Mouse (Mus musculus) kidney, embryonic 14.5 days (tissue): ENCODE results near the gene Lrrc40. TPM values are rescaled to one million over a fixed set of nuclear protein-coding genes. Genes with fewer than 3 reads are reported as not detected.

Experiments used
- ATAC-seq: fragments of 200-750 bp; cut with Nextera tagmentation; 2 replicates; pipeline ENCODE4 v1.8.0; 2017; ENCODE audit warnings: moderate number of reproducible peaks, mild to moderate bottlenecking, moderate TSS enrichment, moderate library complexity; ENCODE audit not compliant: low FRiP score, low TSS enrichment
- H3K27ac ChIP-seq: fragments of 300-500 bp; sonication (generic); 2 replicates; pipeline ENCODE4 v1.5.1; 2014; ENCODE audit warnings: low read depth, mild to moderate bottlenecking, low read length, moderate library complexity, mixed read lengths
- H3K27me3 ChIP-seq: fragments of 300-500 bp; sonication (generic); 2 replicates; pipeline ENCODE4 v1.6.1; 2014; ENCODE audit warnings: mild to moderate bottlenecking, low read length; ENCODE audit not compliant: control insufficient read depth, insufficient read depth
- H3K36me3 ChIP-seq: fragments of 300-500 bp; sonication (generic); 2 replicates; pipeline ENCODE4 v1.6.1; 2014; ENCODE audit warnings: low read length, mixed read lengths; ENCODE audit not compliant: control insufficient read depth, insufficient read depth
- H3K4me1 ChIP-seq: fragments of 300-500 bp; sonication (generic); 2 replicates; pipeline ENCODE4 v1.6.1; 2014; ENCODE audit warnings: low read length, mixed read lengths; ENCODE audit not compliant: control insufficient read depth, insufficient read depth
- H3K4me2 ChIP-seq: fragments of 300-500 bp; sonication (generic); replicated peaks from 2 replicates; pipeline ENCODE4 v1.6.1; 2014; ENCODE audit warnings: low read depth, mild to moderate bottlenecking, low read length
- H3K4me3 ChIP-seq: fragments of 300-500 bp; sonication (generic); 2 replicates; pipeline ENCODE4 v1.5.1; 2014; ENCODE audit warnings: mild to moderate bottlenecking, low read length
- H3K9ac ChIP-seq: fragments of 300-500 bp; sonication (generic); 2 replicates; pipeline ENCODE4 v1.6.1; 2014; ENCODE audit warnings: low read depth, mild to moderate bottlenecking, low read length, moderate library complexity
- H3K9me3 ChIP-seq: fragments of 300-500 bp; sonication (generic); 2 replicates; pipeline ENCODE4 v1.6.1; 2016; ENCODE audit warnings: low read length; ENCODE audit not compliant: control insufficient read depth
- WGBS: fragments of 180-500 bp; shearing (Covaris S2); extraction: QIAGEN DNeasy Blood & Tissue Kit; methylation state at CpG from one replicate; pipeline ENCODE4 v1.1.7; 2014; 5-methylcytosine and 5-hydroxymethylcytosine counted together
- polyA plus RNA-seq: library from polyadenylated mRNA; unstranded; fragments of >200 nt; fragmentation: Nextera tagmentation; extraction: Ambion mirVana; gene quantifications from 2 replicates; pipeline ENCODE4 v1.2.1, GENCODE M21; 2014

The Lrrc40 gene
- polyA plus RNA-seq: 52.7 and 66.5 TPM in 2 replicates

- peak within 1 kb of the TSS; percentile 89 for H3K9ac ChIP-seq
- H3K27ac ChIP-seq: peak within 1 kb of the TSS; percentile 83
- H3K4me2 ChIP-seq: peak within 1 kb of the TSS; percentile 56
- ATAC-seq: peak; percentile 97
- H3K27me3 ChIP-seq: no peaks in the 10 kb centered on the region
- under 1% methylated on average over 55 of the region's 55 CpGs for WGBS
- no peaks in the 10 kb centered on the region for H3K9me3 ChIP-seq
- peaks cover 10% of the 10 kb centered on the region for H3K4me1 ChIP-seq
- H3K36me3 ChIP-seq: no peaks in the 10 kb centered on the region
- peak within 1 kb of the TSS; percentile 63 for H3K4me3 ChIP-seq
Measured at GRCm38 (mm10) chr3:158036329-158036988, at the start of gene Lrrc40, which contains the start of gene Srsf11. TSS of gene Lrrc40 (plus strand) at chr3:158036662. TSS of gene Srsf11 (minus strand) at chr3:158036639.

- no peak for ATAC-seq
- Histone ChIP-seq H3K9me3 (no peaks in the 10 kb centered on the region), H3K4me3 (no peak overlapping the region), H3K4me2 (no peak overlapping the region), H3K4me1 (no peaks in the 10 kb centered on the region), H3K27me3 (no peaks in the 10 kb centered on the region), H3K36me3 (peaks cover 27% of the 10 kb centered on the region), H3K9ac (no peak overlapping the region), H3K27ac (no peak overlapping the region)
Measured at GRCm38 (mm10) chr3:157993322-157993721, 43.1 kb upstream of the Lrrc40 start.

GRCm38 (mm10) chr3:157995726-157996125 is 40.7 kb upstream of the Lrrc40 start:
- no peak for ATAC-seq
- Histone ChIP-seq H3K27ac (no peak overlapping the region), H3K36me3 (peaks cover 18% of the 10 kb centered on the region; the same call in 1 of the 2 replicates), H3K4me2 (no peak overlapping the region), H3K9ac (no peak overlapping the region), H3K4me3 (no peak overlapping the region), H3K4me1 (no peaks in the 10 kb centered on the region), H3K9me3 (no peaks in the 10 kb centered on the region), H3K27me3 (no peaks in the 10 kb centered on the region)
- 90% methylated on average over 2 of the region's 2 CpGs for WGBS

DNA sequence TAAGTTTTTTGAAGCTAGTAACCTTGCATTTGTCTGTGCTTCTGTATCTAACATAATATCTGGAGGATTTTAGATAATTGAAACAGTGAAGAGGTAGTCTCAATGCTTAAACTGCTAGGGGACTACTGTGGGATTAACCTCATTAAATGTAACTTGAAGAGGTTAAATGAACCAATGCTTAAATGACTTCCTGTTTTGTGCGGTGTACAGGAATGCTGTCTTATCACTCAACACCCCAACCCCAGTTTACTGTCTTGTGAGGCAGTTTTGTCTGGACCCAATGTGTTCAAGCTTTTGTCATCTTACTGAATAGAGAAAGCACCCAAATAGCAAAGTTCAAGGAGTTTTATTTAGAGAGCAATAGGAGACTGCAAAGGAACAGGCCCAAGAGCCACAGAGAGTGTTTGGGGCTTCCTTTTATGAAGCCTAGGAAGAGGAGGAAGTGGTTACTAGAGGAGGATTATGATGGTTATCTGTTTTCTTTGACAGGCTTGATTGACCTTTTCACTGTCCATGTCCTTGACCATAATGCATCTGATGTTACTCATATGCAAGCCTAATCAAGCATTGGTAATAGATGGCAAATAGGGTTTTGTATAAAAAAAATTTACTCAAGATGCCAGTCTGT is 37.6 kb upstream of the Lrrc40 start:
- H3K9ac ChIP-seq: no peak overlapping the region
- peaks cover 30% of the 10 kb centered on the region; the same call in 1 of the 2 replicates for H3K36me3 ChIP-seq
- H3K4me1 ChIP-seq: no peaks in the 10 kb centered on the region
- no peak for ATAC-seq
- WGBS: 56% methylated on average over 1 of the region's 1 CpGs
- no peak overlapping the region for H3K27ac ChIP-seq
- H3K9me3 ChIP-seq: no peaks in the 10 kb centered on the region
- no peak overlapping the region for H3K4me2 ChIP-seq
- no peaks in the 10 kb centered on the region for H3K27me3 ChIP-seq
- no peak overlapping the region for H3K4me3 ChIP-seq

- H3K9me3 ChIP-seq: no peaks in the 10 kb centered on the region
- no peak overlapping the region for H3K9ac ChIP-seq
- H3K4me3 ChIP-seq: no peak overlapping the region
- no peaks in the 10 kb centered on the region for H3K4me1 ChIP-seq
- WGBS: 73% methylated on average over 1 of the region's 1 CpGs
- no peaks in the 10 kb centered on the region for H3K27me3 ChIP-seq
- no peak overlapping the region for H3K4me2 ChIP-seq
- ATAC-seq: no peak
- peaks cover 58% of the 10 kb centered on the region for H3K36me3 ChIP-seq
- H3K27ac ChIP-seq: no peak overlapping the region
Measured at GRCm38 (mm10) chr3:158008647-158009046, 27.8 kb upstream of the Lrrc40 start.

DNA sequence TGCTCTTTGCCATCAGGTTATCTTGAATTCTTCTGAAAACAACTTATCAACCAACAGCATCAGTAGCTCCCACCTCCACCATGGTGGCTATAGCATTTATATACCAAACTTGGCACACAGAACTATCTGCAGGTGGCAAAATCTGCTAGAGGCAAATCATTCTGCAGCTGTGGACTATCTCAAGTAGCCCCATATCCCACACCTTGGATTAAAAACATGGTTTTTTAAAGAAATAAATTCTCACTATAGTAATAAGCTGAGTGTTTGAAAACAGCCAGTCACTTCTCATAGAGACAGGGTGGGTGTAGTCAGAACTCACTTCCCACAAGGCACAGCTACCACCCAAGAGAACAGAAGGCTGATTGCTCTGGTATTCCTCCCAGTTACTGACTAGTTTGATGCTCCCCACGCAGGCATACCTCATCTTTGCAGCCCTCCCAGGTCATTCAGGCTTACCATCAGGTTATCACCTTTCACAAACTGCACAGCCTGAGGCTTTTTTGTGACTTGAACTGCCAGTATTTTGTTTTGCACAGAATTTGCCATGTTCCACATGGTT is 26.6 kb upstream of the Lrrc40 start:
- Histone ChIP-seq H3K4me3 (no peak overlapping the region), H3K27ac (no peak overlapping the region), H3K9ac (no peak overlapping the region), H3K9me3 (no peaks in the 10 kb centered on the region), H3K27me3 (no peaks in the 10 kb centered on the region), H3K4me2 (no peak overlapping the region), H3K36me3 (peaks cover 60% of the 10 kb centered on the region), H3K4me1 (no peaks in the 10 kb centered on the region)
- no peak for ATAC-seq
- WGBS: 29% methylated on average over 1 of the region's 1 CpGs

GRCm38 (mm10) chr3:158031371-158031925 is 5.0 kb upstream of the Lrrc40 start:
- H3K4me3 ChIP-seq: peak overlapping the region; percentile 93
- H3K27ac ChIP-seq: peak overlapping the region; percentile 94
- peaks cover 3% of the 10 kb centered on the region; the same call in 1 of the 2 replicates for H3K4me1 ChIP-seq
- peak overlapping the region; percentile 68 for H3K4me2 ChIP-seq
- no peaks in the 10 kb centered on the region for H3K27me3 ChIP-seq
- H3K9me3 ChIP-seq: no peaks in the 10 kb centered on the region
- peak; percentile 94 for ATAC-seq
- under 1% methylated on average over 56 of the region's 61 CpGs for WGBS
- H3K36me3 ChIP-seq: peaks cover 5% of the 10 kb centered on the region; the same call in 1 of the 2 replicates
- H3K9ac ChIP-seq: peak overlapping the region; percentile 94

DNA sequence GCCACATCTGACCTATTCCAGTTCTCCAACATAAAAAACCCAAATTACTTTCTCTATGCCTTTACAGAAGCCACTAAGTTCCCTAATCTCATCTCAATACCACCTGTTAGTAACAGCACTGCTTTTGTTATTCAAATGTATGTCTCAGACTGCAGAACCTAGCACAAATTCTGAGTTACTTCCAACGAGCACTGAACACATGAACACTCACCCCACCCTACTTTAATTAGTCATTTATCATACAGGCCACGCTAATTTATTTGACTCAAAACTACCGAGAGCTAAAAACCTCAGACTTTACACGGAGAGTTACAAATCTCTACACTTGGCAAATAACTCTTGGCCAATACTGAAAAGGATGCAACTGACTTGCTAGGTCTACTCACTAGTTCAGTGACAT is 4.4 kb upstream of the Lrrc40 start:
- Histone ChIP-seq H3K4me3 (peak overlapping the region; percentile 93), H3K4me1 (peaks cover 3% of the 10 kb centered on the region; the same call in 1 of the 2 replicates), H3K27ac (peak overlapping the region; percentile 94), H3K9me3 (no peaks in the 10 kb centered on the region), H3K36me3 (0 out of 2 replicates have a peak, but pooled peaks cover 3% of the 10 kb centered on the region), H3K9ac (peak overlapping the region; percentile 94), H3K27me3 (no peaks in the 10 kb centered on the region), H3K4me2 (peak overlapping the region; percentile 68)
- 5% methylated on average over 4 of the region's 4 CpGs for WGBS
- no peak for ATAC-seq
